Mouse (Mus musculus) left cerebral cortex, postnatal 25 days (tissue): ENCODE results near the gene Cpne4. TPM values are rescaled to one million over a fixed set of nuclear protein-coding genes. Genes with fewer than 3 reads are reported as not detected.

ENCODE experiments used
- DNase-seq, 2 experiments: peaks; one replicate each; pipeline ENCODE4 v3.0.0; 2022; ENCODE audit warnings: low spot score in 2 of 2, mixed read lengths in 1 of 2
- intact Hi-C: fragments of 180-260 bp; cut with DNase I; formaldehyde crosslinking; loops from one replicate; pipeline ENCODE4 v1.15.1; 2025
- total RNA-seq, 2 experiments: library from RNA; stranded (reverse); gene quantifications; 2 replicates each; pipeline ENCODE4 v1.2.3; 2021

Cpne4 gene
- total RNA-seq, result 10 to 100 TPM; 70.1 to 74.2 TPM

GRCm38 (mm10) chr9:104546986-104547385 is at the start of gene Cpne4:
TSS of gene Cpne4 (plus strand) at chr9:104547286.
- intact Hi-C loops, result no loop called here
- no peak for DNase-seq

GRCm38 (mm10) chr9:104515187-104515586 is 31.9 kb upstream of the Cpne4 start:
- no peak for DNase-seq
- intact Hi-C loops, result no loop called here

- DNase-seq, result no peak
- intact Hi-C loops, result no loop called here
These were observed 11.6 kb upstream of the Cpne4 start for GRCm38 (mm10) chr9:104535508-104535907.

GRCm38 (mm10) chr9:104565815-104566214 is 18.7 kb downstream of the Cpne4 start:
- intact Hi-C loops, result loop anchor here (2.0 to 5.0 kb wide), 2 partner anchors 109 to 153 kb away; no protein-coding TSS in a partner anchor
- DNase-seq, result peak in 1 of 2 experiments; percentile 33

- intact Hi-C loops, result loop anchor here (5.0 kb wide), 1 partner anchor 109 kb away; no protein-coding TSS in a partner anchor
- DNase-seq, result peak in 1 of 2 experiments; percentile 20
These were observed 19.4 kb downstream of the Cpne4 start for GRCm38 (mm10) chr9:104566468-104566867.

- DNase-seq, result no peak
- intact Hi-C loops, result loop anchor here (5.0 kb wide), 1 partner anchor 110 kb away; no protein-coding TSS in a partner anchor
These were observed 20.0 kb downstream of the Cpne4 start for GRCm38 (mm10) chr9:104567096-104567495.

GRCm38 (mm10) chr9:104569480-104570167 is 22.5 kb downstream of the Cpne4 start:
- intact Hi-C loops, result loop anchor here (5.0 kb wide), 3 partner anchors 112 to 483 kb away; partner anchors contain the start of gene Mrpl3
- peak; percentile 77 to 84 for DNase-seq

GRCm38 (mm10) chr9:104572856-104573255 is 25.8 kb downstream of the Cpne4 start:
- intact Hi-C loops, result loop anchor here (5.0 kb wide), 2 partner anchors 109 to 479 kb away; partner anchors contain the start of gene Mrpl3

GRCm38 (mm10) chr9:104574476-104574875 is 27.4 kb downstream of the Cpne4 start:
- DNase-seq, result peak; percentile 54 to 72
- intact Hi-C loops, result loop anchor here (2.0 to 5.0 kb wide), 3 partner anchors 108 to 812 kb away; partner anchors contain the start of gene Mrpl3

More at GRCm38 (mm10) chr9:104572856-104573255, 25.8 kb downstream of the Cpne4 start:
- DNase-seq, result no peak

- intact Hi-C loops, result no loop called here
- DNase-seq, result no peak
These were observed 35.0 kb downstream of the Cpne4 start for GRCm38 (mm10) chr9:104581921-104582624.

GRCm38 (mm10) chr9:104582675-104583074 is 35.6 kb downstream of the Cpne4 start:
- no peak for DNase-seq
- intact Hi-C loops, result no loop called here

- DNase-seq, result no peak
- intact Hi-C loops, result no loop called here
These were observed 47.5 kb downstream of the Cpne4 start for GRCm38 (mm10) chr9:104594550-104594949.

GRCm38 (mm10) chr9:104594979-104595378 is 47.9 kb downstream of the Cpne4 start:
- no peak for DNase-seq
- intact Hi-C loops, result no loop called here

- intact Hi-C loops, result no loop called here
- DNase-seq, result peak; percentile 17 to 58
These were observed 65.4 kb downstream of the Cpne4 start for GRCm38 (mm10) chr9:104612523-104612922.

- DNase-seq, result no peak
- intact Hi-C loops, result no loop called here
These were observed 69.6 kb downstream of the Cpne4 start for GRCm38 (mm10) chr9:104616691-104617090.

- intact Hi-C loops, result no loop called here
- no peak for DNase-seq
These were observed 76.5 kb downstream of the Cpne4 start for GRCm38 (mm10) chr9:104623564-104623963.

GRCm38 (mm10) chr9:104627816-104628215 is 80.7 kb downstream of the Cpne4 start:
- intact Hi-C loops, result no loop called here
- DNase-seq, result no peak

- no peak for DNase-seq
- intact Hi-C loops, result no loop called here
These were observed 82.2 kb downstream of the Cpne4 start for GRCm38 (mm10) chr9:104629282-104629681.

GRCm38 (mm10) chr9:104646348-104646994 is 99.4 kb downstream of the Cpne4 start:
- DNase-seq, result peak in 1 of 2 experiments; percentile 37
- intact Hi-C loops, result no loop called here

- intact Hi-C loops, result no loop called here
These were observed 105.7 kb downstream of the Cpne4 start for GRCm38 (mm10) chr9:104652691-104653261.

More at GRCm38 (mm10) chr9:104652691-104653261, 105.7 kb downstream of the Cpne4 start:
- DNase-seq, result no peak
